Mouse (Mus musculus): ENCODE measurements at regions not wholly inside any gene's neighbourhood (a gene's known extent, or its start where the extent isn't known, plus 50 kb on each side); places are given as distances from the start of the nearest gene placed in this dataset.
A peak's percentile ranks its signal among the peaks of the same experiment; 100 is the strongest.

GRCm38 (mm10) chr14:46316521-46316920 lies 62.7 kb upstream of the Gm15217 start:
- no peak for DNase-seq

DNA sequence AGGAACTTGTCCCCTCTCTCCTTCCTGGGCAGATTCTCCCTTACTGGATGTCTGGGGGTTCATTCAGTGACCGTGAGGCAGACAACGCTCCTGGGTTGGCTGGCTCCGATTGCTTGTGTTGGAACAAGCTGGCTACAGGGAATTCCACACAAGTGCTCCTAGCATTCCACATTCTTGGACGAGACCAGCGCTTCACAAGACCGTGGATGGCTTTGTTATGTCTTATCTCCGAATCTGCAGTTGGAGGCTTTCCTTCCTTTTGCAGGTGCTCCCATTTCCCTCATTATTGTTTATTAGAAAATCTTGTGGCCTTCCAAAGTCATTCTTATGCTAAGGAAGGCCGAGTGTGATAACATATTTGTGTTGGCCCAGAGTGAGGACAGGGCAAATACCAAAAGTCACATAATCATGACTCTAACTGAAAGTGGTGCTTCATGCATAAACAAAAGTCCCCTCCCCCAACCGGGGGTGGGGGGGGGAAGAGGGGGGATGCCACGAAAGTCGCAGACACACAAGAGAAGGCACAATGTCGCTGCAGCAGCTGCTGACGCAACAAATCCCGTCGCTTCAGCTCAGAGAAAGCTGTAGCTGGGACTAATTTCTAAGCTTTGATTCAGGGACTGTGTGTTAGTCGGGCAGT lies 61.7 kb upstream of the Gm15217 start:
- DNase-seq = peak; percentile 35

DNA sequence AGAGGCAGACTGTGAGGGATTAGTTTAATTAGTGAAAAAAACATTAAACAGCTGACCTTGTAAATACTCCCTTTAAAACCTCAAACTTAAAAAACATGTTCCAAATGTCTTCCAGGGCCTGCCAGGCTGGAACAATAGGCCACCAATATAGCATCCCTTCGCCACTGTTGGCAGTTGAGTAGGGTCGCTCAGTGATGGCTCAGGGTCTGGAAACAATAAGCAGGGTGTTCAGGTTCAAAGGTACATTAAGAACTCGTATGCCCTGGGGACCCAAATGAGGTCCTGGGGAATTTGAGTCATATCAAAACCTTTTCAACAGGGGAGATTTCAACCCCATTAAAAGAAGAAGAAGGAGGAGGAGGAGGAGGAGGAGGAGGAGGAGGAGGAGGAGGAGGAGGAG lies 51.1 kb upstream of the Gm15217 start:
- no peak for DNase-seq
